Mouse (Mus musculus) stomach, postnatal 0 days (tissue): ENCODE measurements at regions not wholly inside any gene's neighbourhood (a gene's known extent, or its start where the extent isn't known, plus 50 kb on each side); places are given as distances from the start of the nearest gene placed in this dataset.

ENCODE experiments used
- ATAC-seq: fragments of 200-750 bp; cut with Nextera tagmentation; 2 replicates; pipeline ENCODE4 v1.8.0; 2017; ENCODE audit not compliant: low FRiP score, low TSS enrichment
- DNase-seq: peaks from one replicate; pipeline ENCODE4 v3.0.0-alpha.2; 2016; ENCODE audit warnings: low spot score
- H3K27ac ChIP-seq: fragments of 300-500 bp; sonication (generic); replicated peaks from 2 replicates; pipeline ENCODE4 v1.5.1; 2014; ENCODE audit warnings: mild to moderate bottlenecking, control low read depth
- H3K27me3 ChIP-seq: fragments of 300-500 bp; sonication (generic); 2 replicates; pipeline ENCODE4 v1.6.1; 2014; ENCODE audit warnings: low read length; ENCODE audit not compliant: control insufficient read depth, insufficient read depth
- H3K36me3 ChIP-seq: fragments of 300-500 bp; sonication (generic); 2 replicates; pipeline ENCODE4 v1.6.1; 2014; ENCODE audit warnings: low read length, mixed read lengths; ENCODE audit not compliant: control insufficient read depth, insufficient read depth
- H3K4me1 ChIP-seq: fragments of 300-500 bp; sonication (generic); replicated peaks from 2 replicates; pipeline ENCODE4 v1.6.1; 2014; ENCODE audit warnings: antibody characterized with exemption; ENCODE audit not compliant: control insufficient read depth, insufficient read depth
- H3K4me2 ChIP-seq: fragments of 300-500 bp; sonication (generic); replicated peaks from 2 replicates; pipeline ENCODE4 v1.6.1; 2014; ENCODE audit warnings: low read depth, mild to moderate bottlenecking, control low read depth, moderate library complexity
- H3K4me3 ChIP-seq: fragments of 300-500 bp; sonication (generic); 2 replicates; pipeline ENCODE4 v1.5.1; 2014; ENCODE audit warnings: low read depth, low read length, control low read depth
- H3K9ac ChIP-seq: fragments of 300-500 bp; sonication (generic); 2 replicates; pipeline ENCODE4 v1.6.1; 2014; ENCODE audit warnings: mild to moderate bottlenecking, low read length, control low read depth, mixed read lengths
- H3K9me3 ChIP-seq: fragments of 300-500 bp; sonication (generic); 2 replicates; pipeline ENCODE4 v1.6.1; 2016; ENCODE audit warnings: low read length; ENCODE audit not compliant: control insufficient read depth
- CTCF ChIP-seq: IDR thresholded peaks from 2 replicates; pipeline ENCODE4 v1.5.1; 2016; ENCODE audit warnings: antibody characterized with exemption, low read depth, mild to moderate bottlenecking, moderate library complexity
- EP300 ChIP-seq: optimal IDR thresholded peaks from 2 replicates; pipeline ENCODE3; 2016; ENCODE audit warnings: antibody characterized with exemption
- WGBS: fragments of 180-500 bp; shearing (Covaris S2); extraction: QIAGEN DNeasy Blood & Tissue Kit; methylation state at CpG from one replicate; pipeline ENCODE4 v1.1.7; 2014; 5-methylcytosine and 5-hydroxymethylcytosine counted together

GRCm38 (mm10) chr6:16667241-16667640 lies 231.0 kb downstream of the Tfec start:
- 32% methylated on average over 6 of the region's 6 CpGs for WGBS
- no peak for DNase-seq
- TF ChIP-seq EP300 = no peak
- TF ChIP-seq CTCF = no peak

GRCm38 (mm10) chr6:16646269-16646668 lies 252.0 kb downstream of the Tfec start:
- no peak overlapping the region for H3K9ac ChIP-seq
- H3K9me3 ChIP-seq = no peaks in the 10 kb centered on the region
- TF ChIP-seq CTCF (no peak), EP300 (no peak)
- H3K4me2 ChIP-seq = no peak overlapping the region
- DNase-seq (no peak), ATAC-seq (no peak)
- H3K36me3 ChIP-seq = no peaks in the 10 kb centered on the region
- H3K27ac ChIP-seq = no peak overlapping the region
- H3K27me3 ChIP-seq = no peaks in the 10 kb centered on the region
- 56% methylated on average over 1 of the region's 1 CpGs for WGBS
- H3K4me1 ChIP-seq = no peaks in the 10 kb centered on the region
- H3K4me3 ChIP-seq = no peak overlapping the region

More at GRCm38 (mm10) chr6:16667241-16667640, 231.0 kb downstream of the Tfec start:
- no peak overlapping the region for H3K4me2 ChIP-seq
- H3K4me3 ChIP-seq = no peak overlapping the region
- H3K27me3 ChIP-seq = no peaks in the 10 kb centered on the region
- no peaks in the 10 kb centered on the region for H3K9me3 ChIP-seq
- H3K4me1 ChIP-seq = no peaks in the 10 kb centered on the region
- no peak overlapping the region for H3K9ac ChIP-seq
- no peaks in the 10 kb centered on the region for H3K36me3 ChIP-seq
- H3K27ac ChIP-seq = no peak overlapping the region
- no peak for ATAC-seq

- Histone ChIP-seq H3K27me3 (no peaks in the 10 kb centered on the region), H3K9ac (no peak overlapping the region), H3K4me2 (no peak overlapping the region), H3K36me3 (no peaks in the 10 kb centered on the region), H3K4me1 (no peaks in the 10 kb centered on the region), H3K4me3 (no peak overlapping the region), H3K9me3 (no peaks in the 10 kb centered on the region), H3K27ac (no peak overlapping the region)
- ATAC-seq = no peak
- DNase-seq = no peak
- TF ChIP-seq EP300 (no peak), CTCF (no peak)
These were observed 254.7 kb downstream of the Tfec start for GRCm38 (mm10) chr6:16643519-16643918.

GRCm38 (mm10) chr6:16636736-16637304 lies 261.4 kb downstream of the Tfec start:
- TF ChIP-seq CTCF (no peak), EP300 (no peak)
- Histone ChIP-seq H3K4me3 (no peak overlapping the region), H3K4me2 (no peak overlapping the region), H3K4me1 (no peaks in the 10 kb centered on the region), H3K9ac (no peak overlapping the region), H3K9me3 (no peaks in the 10 kb centered on the region), H3K36me3 (no peaks in the 10 kb centered on the region), H3K27me3 (no peaks in the 10 kb centered on the region), H3K27ac (no peak overlapping the region)
- ATAC-seq (no peak), DNase-seq (no peak)
- 92% methylated on average over 13 of the region's 13 CpGs for WGBS

- no peaks in the 10 kb centered on the region for H3K36me3 ChIP-seq
- TF ChIP-seq EP300 = no peak
- no peak for TF ChIP-seq CTCF
- no peaks in the 10 kb centered on the region for H3K9me3 ChIP-seq
- no peak for ATAC-seq
- no peak overlapping the region for H3K4me3 ChIP-seq
- H3K9ac ChIP-seq = no peak overlapping the region
- no peak overlapping the region for H3K27ac ChIP-seq
- H3K4me2 ChIP-seq = no peak overlapping the region
- WGBS = 70% methylated on average over 2 of the region's 2 CpGs
- no peaks in the 10 kb centered on the region for H3K27me3 ChIP-seq
- H3K4me1 ChIP-seq = no peaks in the 10 kb centered on the region
- DNase-seq = no peak
These were observed 262.1 kb downstream of the Tfec start for GRCm38 (mm10) chr6:16636108-16636507.

- TF ChIP-seq EP300 = no peak
- no peak for TF ChIP-seq CTCF
- no peaks in the 10 kb centered on the region for H3K9me3 ChIP-seq
- no peaks in the 10 kb centered on the region for H3K27me3 ChIP-seq
- H3K36me3 ChIP-seq = no peaks in the 10 kb centered on the region
- no peaks in the 10 kb centered on the region for H3K4me1 ChIP-seq
- no peak for DNase-seq
- no peak overlapping the region for H3K4me3 ChIP-seq
- no peak overlapping the region for H3K27ac ChIP-seq
- H3K4me2 ChIP-seq = no peak overlapping the region
- no peak overlapping the region for H3K9ac ChIP-seq
- 64% methylated on average over 9 of the region's 9 CpGs for WGBS
- ATAC-seq = no peak
These were observed 290.7 kb downstream of the Tfec start for GRCm38 (mm10) chr6:16607393-16608023.
